ENCODE assay signal across 7 mouse cellular contexts in the genomic region with DNA sequence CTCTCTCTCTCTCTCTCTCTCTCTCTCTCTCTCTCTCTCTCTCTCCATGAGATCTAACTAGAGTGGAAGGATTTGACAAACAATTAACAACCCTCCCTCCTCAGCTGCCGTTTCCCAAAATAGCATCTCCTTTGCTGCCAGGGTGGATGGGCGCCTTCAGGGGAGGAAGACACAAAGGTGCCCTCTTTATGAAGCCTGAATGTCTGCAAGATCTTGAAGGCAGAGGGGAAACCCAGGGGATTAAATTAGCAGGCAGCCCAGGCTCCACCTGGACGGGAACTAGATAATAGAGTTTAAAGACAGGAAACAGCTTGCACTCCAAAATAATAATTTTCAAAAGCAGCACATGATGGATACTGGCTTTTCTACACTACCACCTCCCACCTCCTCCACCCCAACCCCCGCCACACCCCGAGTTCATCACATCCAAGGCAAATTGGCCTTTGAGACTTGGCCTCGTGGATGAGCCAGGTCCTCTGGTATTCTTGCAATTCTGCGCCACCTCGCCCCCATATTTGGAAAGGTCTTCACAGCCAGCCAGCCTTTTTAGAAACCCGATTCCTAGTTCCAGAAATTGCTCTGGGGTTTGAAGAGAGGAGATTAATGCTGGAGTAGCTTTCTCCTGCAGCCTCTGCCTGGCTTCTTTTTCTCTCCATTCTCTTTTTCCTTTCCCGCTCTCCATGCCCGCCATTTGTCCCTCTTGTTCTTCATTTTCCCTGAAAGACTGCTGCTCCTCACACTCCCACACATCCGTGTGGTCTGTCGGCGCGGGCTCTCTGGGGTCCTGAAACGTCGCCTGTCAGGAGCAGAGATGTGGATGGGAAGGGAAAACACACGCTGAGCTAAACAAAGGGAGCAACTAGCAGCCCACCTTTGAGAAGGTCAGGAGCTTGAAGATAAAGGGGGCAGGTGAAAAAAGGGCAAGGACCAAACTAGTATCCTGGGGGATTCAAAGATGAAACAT. TPM values are rescaled to one million over a fixed set of nuclear protein-coding genes. Genes with fewer than 3 reads are reported as not detected.
DNase-seq lines count a peak whose midpoint lies in the region; ATAC-seq and TF ChIP-seq lines count a peak whose summit lies in the region.

No protein-coding gene starts in this region.

- peak overlapping the region; percentile 18 for H3K4me2 ChIP-seq in midbrain, embryonic 14.5 days (ENCODE audit: low read length)

- H3K27me3 ChIP-seq in E14TG2a.4 (ENCODE audit: insufficient read depth, low read length): peaks cover 33% of the 10 kb centered on the region
- H3K27me3 ChIP-seq in midbrain, embryonic 14.5 days (ENCODE audit: control insufficient read depth, insufficient read depth, low read length): no peaks in the 10 kb centered on the region

- no peak for TF ChIP-seq POLR2A in brain, embryonic 14.5 days (IDR thresholded peaks at IDR 0.05; ENCODE audit: borderline replicate concordance, extremely low read depth, insufficient read depth, insufficient read length, poor library complexity, severe bottlenecking)

- no peaks in the 10 kb centered on the region for H3K36me3 ChIP-seq in E14TG2a.4 (ENCODE audit: insufficient read depth, low read length)
- no peaks in the 10 kb centered on the region for H3K36me3 ChIP-seq in midbrain, embryonic 14.5 days (ENCODE audit: control insufficient read depth, insufficient read depth, low read length)

- 20% methylated on average over 18 of the region's 18 CpGs for WGBS in midbrain, embryonic 14.5 days

- H3K4me1 ChIP-seq in E14TG2a.4 (replicated peaks; ENCODE audit: low read depth, low read length): peaks cover 58% of the 10 kb centered on the region
- H3K4me1 ChIP-seq in midbrain, embryonic 14.5 days (ENCODE audit: control insufficient read depth, insufficient read depth, low read length): peaks cover 36% of the 10 kb centered on the region

- no peaks in the 10 kb centered on the region for H3K9me3 ChIP-seq in E14TG2a.4 (ENCODE audit: low read length)
- no peaks in the 10 kb centered on the region for H3K9me3 ChIP-seq in midbrain, embryonic 14.5 days (ENCODE audit: control insufficient read depth, low read length)

- TF ChIP-seq CTCF in E14TG2a.4 (conservative IDR thresholded peaks at IDR 0.05; ENCODE audit: low read length): no peak
- TF ChIP-seq CTCF in brain, embryonic 14.5 days (IDR thresholded peaks at IDR 0.05; ENCODE audit: borderline replicate concordance, extremely low read depth, insufficient read depth, insufficient read length): no peak

- H3K9ac ChIP-seq in midbrain, embryonic 14.5 days (replicated peaks; ENCODE audit: low read length): peak overlapping the region; percentile 10; the same call in 1 of the 2 replicates

- peak; percentile 79 for DNase-seq in brain, embryonic 14.5 days (ENCODE audit: low read depth)
- DNase-seq in heart, postnatal 4 days: peak; percentile 47
- DNase-seq in midbrain, embryonic 14.5 days: peak; percentile 59
- no peak for DNase-seq in layer of hippocampus, postnatal 36 days
- no peak for DNase-seq in T-cell, adult 2 months (ENCODE audit: low spot score)
- DNase-seq in spleen, postnatal 36 days (ENCODE audit: low spot score in 2 of 2): no peak

- ATAC-seq in midbrain, embryonic 14.5 days (ENCODE audit: low FRiP score, low TSS enrichment): no peak

- H3K4me3 ChIP-seq in E14TG2a.4 (replicated peaks; ENCODE audit: low read length): peak overlapping the region; percentile 46; the same call in 1 of the 2 replicates
- no peak overlapping the region for H3K4me3 ChIP-seq in midbrain, embryonic 14.5 days (replicated peaks; ENCODE audit: low read depth, low read length)

- peak overlapping the region; percentile 72 for H3K27ac ChIP-seq in midbrain, embryonic 14.5 days (replicated peaks; ENCODE audit: low read depth, low read length)

RNA-seq across cellular contexts. Expression of a gene that starts 10.2 kb away (rescaled TPM):
- polyA plus RNA-seq in brain, embryonic 14.5 days (2012; rRNA removed): 34.8 and 52.4 TPM in 2 replicates
- total RNA-seq in heart, postnatal 4 days (2021): 10 to 100 TPM; 26.1 to 26.6 TPM
- polyA plus RNA-seq in midbrain, embryonic 14.5 days (2014; fragmentation: Nextera tagmentation; extraction: Ambion mirVana): 13.4 TPM in 2 replicates
- 10 to 100 TPM; 26.5 to 30.6 TPM for total RNA-seq in layer of hippocampus, postnatal 36 days (2021)

RNA-seq across cellular contexts. Expression of a gene that starts 36.9 kb away (rescaled TPM):
- 0.64 and 1.7 TPM in 2 replicates for polyA plus RNA-seq in brain, embryonic 14.5 days (2012; rRNA removed)
- 1 to 10 TPM; 8.8 to 9.4 TPM for total RNA-seq in heart, postnatal 4 days (2021)
- 0.47 and 1.1 TPM in 2 replicates for polyA plus RNA-seq in midbrain, embryonic 14.5 days (2014; fragmentation: Nextera tagmentation; extraction: Ambion mirVana)
- total RNA-seq in layer of hippocampus, postnatal 36 days (2021): 1 to 10 TPM; 1.4 to 2.5 TPM

RNA-seq across cellular contexts. Expression of a gene that starts 48.8 kb away (rescaled TPM):
- 115 and 116 TPM in 2 replicates for polyA plus RNA-seq in brain, embryonic 14.5 days (2012; rRNA removed)
- 10 to 100 TPM; 53.0 to 56.5 TPM for total RNA-seq in heart, postnatal 4 days (2021)
- 121 and 124 TPM in 2 replicates for polyA plus RNA-seq in midbrain, embryonic 14.5 days (2014; fragmentation: Nextera tagmentation; extraction: Ambion mirVana)
- 100 to 1,000 TPM; 120 to 122 TPM for total RNA-seq in layer of hippocampus, postnatal 36 days (2021)

Comparison
In these comparisons a context has a peak if more than half of its experiments do, and no peak if none do; other contexts are left out.
1. DNase-seq: peak in brain, embryonic 14.5 days (single experiment), heart, postnatal 4 days (single experiment) and midbrain, embryonic 14.5 days (single experiment); none in layer of hippocampus, postnatal 36 days (0 of 2), T-cell, adult 2 months (single experiment) and spleen, postnatal 36 days (0 of 2).